Mouse (Mus musculus) stomach, embryonic 16.5 days (tissue): ENCODE results near the gene Ddt. TPM values are rescaled to one million over a fixed set of nuclear protein-coding genes. Genes with fewer than 3 reads are reported as not detected.
"Not testable (repeated sequence)": the region's sequence is repeated elsewhere in the genome, so short reads cannot be mapped to it uniquely, and the experiment has no call there.

Source experiments
- ATAC-seq: fragments of 200-750 bp; cut with Nextera tagmentation; 2 replicates; pipeline ENCODE4 v1.8.0; 2017; ENCODE audit warnings: moderate number of reproducible peaks, moderate TSS enrichment; ENCODE audit not compliant: insufficient read depth, low FRiP score
- H3K27ac ChIP-seq: fragments of 300-500 bp; sonication (generic); 2 replicates; pipeline ENCODE4 v1.5.1; 2014; ENCODE audit warnings: low read length
- H3K27me3 ChIP-seq: fragments of 300-500 bp; sonication (generic); 2 replicates; pipeline ENCODE4 v1.6.1; 2014; ENCODE audit warnings: low read length, control low read depth, mixed read lengths; ENCODE audit not compliant: control insufficient read depth, insufficient read depth
- H3K36me3 ChIP-seq: fragments of 300-500 bp; sonication (generic); 2 replicates; pipeline ENCODE4 v1.6.1; 2014; ENCODE audit warnings: low read length; ENCODE audit not compliant: control insufficient read depth, insufficient read depth
- H3K4me1 ChIP-seq: fragments of 300-500 bp; sonication (generic); 2 replicates; pipeline ENCODE4 v1.6.1; 2014; ENCODE audit warnings: low read length, control low read depth, mixed read lengths; ENCODE audit not compliant: control insufficient read depth, insufficient read depth
- H3K4me2 ChIP-seq: fragments of 300-500 bp; sonication (generic); 2 replicates; pipeline ENCODE4 v1.6.1; 2014; ENCODE audit warnings: low read depth, low read length, mixed read lengths
- H3K4me3 ChIP-seq: fragments of 300-500 bp; sonication (generic); replicated peaks from 2 replicates; pipeline ENCODE4 v1.5.1; 2014; ENCODE audit warnings: mild to moderate bottlenecking, low read length
- H3K9ac ChIP-seq: fragments of 300-500 bp; sonication (generic); 2 replicates; pipeline ENCODE4 v1.6.1; 2014; ENCODE audit warnings: low read length
- H3K9me3 ChIP-seq: fragments of 300-500 bp; sonication (generic); replicated peaks from 2 replicates; pipeline ENCODE4 v1.6.1; 2016; ENCODE audit warnings: low read length, control low read depth; ENCODE audit not compliant: control insufficient read depth
- WGBS: fragments of 180-500 bp; shearing (Covaris S2); extraction: QIAGEN DNeasy Blood & Tissue Kit; methylation state at CpG from one replicate; pipeline ENCODE4 v1.1.7; 2014; 5-methylcytosine and 5-hydroxymethylcytosine counted together
- polyA plus RNA-seq: library from polyadenylated mRNA; unstranded; fragments of >200 nt; fragmentation: Nextera tagmentation; extraction: Ambion mirVana; gene quantifications from 2 replicates; pipeline ENCODE4 v1.2.1, GENCODE M21; 2015

Gene Ddt
- polyA plus RNA-seq, 1 experiment from 2014 or later = 72.9 TPM

GRCm38 (mm10) chr10:75777885-75778284 is 4.7 kb upstream of the Ddt start:
- H3K9ac ChIP-seq = no peak overlapping the region
- no peak overlapping the region for H3K4me2 ChIP-seq
- no peaks in the 10 kb centered on the region for H3K27me3 ChIP-seq
- H3K4me1 ChIP-seq = 0 out of 2 replicates have a peak, but pooled peaks cover 4% of the 10 kb centered on the region
- H3K36me3 ChIP-seq = no peaks in the 10 kb centered on the region
- H3K9me3 ChIP-seq = no peaks in the 10 kb centered on the region
- WGBS = 79% methylated on average over 2 of the region's 2 CpGs
- no peak overlapping the region for H3K4me3 ChIP-seq
- H3K27ac ChIP-seq = no peak overlapping the region
- no peak for ATAC-seq

- Histone ChIP-seq H3K9me3 (no peaks in the 10 kb centered on the region), H3K27me3 (no peaks in the 10 kb centered on the region), H3K36me3 (no peaks in the 10 kb centered on the region), H3K27ac (no peak overlapping the region), H3K4me3 (no peak overlapping the region), H3K4me2 (no peak overlapping the region), H3K4me1 (peaks cover 9% of the 10 kb centered on the region), H3K9ac (no peak overlapping the region)
- no peak for ATAC-seq
- WGBS = 90% methylated on average over 6 of the region's 6 CpGs
Measured at GRCm38 (mm10) chr10:75776562-75776961, 3.3 kb upstream of the Ddt start.

- Histone ChIP-seq H3K4me3 (no peak overlapping the region), H3K9ac (no peak overlapping the region), H3K4me1 (peaks cover 5% of the 10 kb centered on the region), H3K36me3 (no peaks in the 10 kb centered on the region), H3K27me3 (no peaks in the 10 kb centered on the region), H3K27ac (no peak overlapping the region), H3K9me3 (no peaks in the 10 kb centered on the region), H3K4me2 (no peak overlapping the region)
- WGBS = 90% methylated on average over 9 of the region's 9 CpGs
- no peak for ATAC-seq
Measured at GRCm38 (mm10) chr10:75774587-75774986, 1.4 kb upstream of the Ddt start.

- Histone ChIP-seq H3K9ac (no peak overlapping the region), H3K27ac (no peak overlapping the region), H3K4me1 (peaks cover 5% of the 10 kb centered on the region), H3K27me3 (no peaks in the 10 kb centered on the region), H3K4me2 (no peak overlapping the region), H3K9me3 (no peaks in the 10 kb centered on the region), H3K4me3 (no peak overlapping the region), H3K36me3 (no peaks in the 10 kb centered on the region)
- no peak for ATAC-seq
- 79% methylated on average over 5 of the region's 5 CpGs for WGBS
Measured at GRCm38 (mm10) chr10:75774102-75774501, 888 bp upstream of the Ddt start.

- WGBS = 30% methylated on average over 5 of the region's 5 CpGs
- not testable (repeated sequence) for H3K9ac ChIP-seq, H3K27me3 ChIP-seq, H3K9me3 ChIP-seq, ATAC-seq, H3K27ac ChIP-seq, H3K4me2 ChIP-seq, H3K4me3 ChIP-seq, H3K36me3 ChIP-seq
- peaks cover 12% of the 10 kb centered on the region for H3K4me1 ChIP-seq
Measured at GRCm38 (mm10) chr10:75767756-75768155, 5.5 kb downstream of the Ddt start.

GRCm38 (mm10) chr10:75766856-75767255 is 6.4 kb downstream of the Ddt start:
- H3K4me3 ChIP-seq = no peak overlapping the region
- H3K36me3 ChIP-seq = no peaks in the 10 kb centered on the region
- H3K4me2 ChIP-seq = no peak overlapping the region
- H3K9me3 ChIP-seq = no peaks in the 10 kb centered on the region
- no peak for ATAC-seq
- no peak overlapping the region for H3K9ac ChIP-seq
- WGBS = 86% methylated on average over 6 of the region's 6 CpGs
- peaks cover 7% of the 10 kb centered on the region for H3K4me1 ChIP-seq
- no peaks in the 10 kb centered on the region for H3K27me3 ChIP-seq
- H3K27ac ChIP-seq = no peak overlapping the region

- no peaks in the 10 kb centered on the region for H3K27me3 ChIP-seq
- peak overlapping the region; percentile 78 for H3K4me2 ChIP-seq
- WGBS = 1% methylated on average over 27 of the region's 27 CpGs
- H3K27ac ChIP-seq = peak overlapping the region; percentile 73
- H3K4me1 ChIP-seq = peaks cover 7% of the 10 kb centered on the region
- peak; percentile 23; the same call in 1 of the 2 replicates for ATAC-seq
- H3K9ac ChIP-seq = peak overlapping the region; percentile 91
- peak overlapping the region; percentile 90 for H3K4me3 ChIP-seq
- H3K9me3 ChIP-seq = no peaks in the 10 kb centered on the region
- H3K36me3 ChIP-seq = no peaks in the 10 kb centered on the region
Measured at GRCm38 (mm10) chr10:75764519-75765473, 8.4 kb downstream of the Ddt start.

GRCm38 (mm10) chr10:75763682-75764518 is 9.3 kb downstream of the Ddt start, which contains the start of gene Cabin1:
Gene Cabin1 (minus strand): TSS chr10:75764341.
- Histone ChIP-seq H3K27ac (peak within 1 kb of the TSS; percentile 73), H3K4me1 (peaks cover 7% of the 10 kb centered on the region), H3K27me3 (no peaks in the 10 kb centered on the region), H3K4me3 (peak within 1 kb of the TSS; percentile 90), H3K9ac (peak within 1 kb of the TSS; percentile 91), H3K4me2 (peak within 1 kb of the TSS; percentile 78), H3K36me3 (no peaks in the 10 kb centered on the region), H3K9me3 (no peaks in the 10 kb centered on the region)
- under 1% methylated on average over 61 of the region's 61 CpGs for WGBS
- ATAC-seq = peak; percentile 99
